Mouse (Mus musculus) liver, embryonic 14.5 days (tissue): Measurements from ENCODE around the gene P3h1. TPM values are rescaled to one million over a fixed set of nuclear protein-coding genes. Genes with fewer than 3 reads are reported as not detected.
"Not testable (repeated sequence)": the region's sequence is repeated elsewhere in the genome, so short reads cannot be mapped to it uniquely, and the experiment has no call there.

ENCODE experiments used
- ATAC-seq: fragments of 200-750 bp; cut with Nextera tagmentation; 2 replicates; pipeline ENCODE4 v1.8.0; 2017; ENCODE audit warnings: moderate number of reproducible peaks, mild to moderate bottlenecking, moderate library complexity; ENCODE audit not compliant: insufficient read depth
- DNase-seq, 3 experiments: peaks; one replicate each; pipeline ENCODE4 v3.0.0-alpha.2; 2012 to 2013; ENCODE audit warnings: low read depth in 3 of 3, low spot score in 3 of 3
- H3K27ac ChIP-seq: fragments of 300-500 bp; sonication (generic); 2 replicates; pipeline ENCODE4 v1.5.1; 2014; ENCODE audit warnings: moderate library complexity, mild to moderate bottlenecking, control low read depth, inconsistent platforms
- H3K27me3 ChIP-seq: fragments of 300-500 bp; sonication (generic); 2 replicates; pipeline ENCODE4 v1.6.1; 2014; ENCODE audit warnings: mild to moderate bottlenecking, low read length, moderate library complexity; ENCODE audit not compliant: control insufficient read depth, insufficient read depth
- H3K36me3 ChIP-seq: fragments of 300-500 bp; sonication (generic); replicated peaks from 2 replicates; pipeline ENCODE4 v1.6.1; 2014; ENCODE audit warnings: low read depth; ENCODE audit not compliant: control insufficient read depth, insufficient read depth
- H3K4me1 ChIP-seq, 2 experiments: fragments of 200-500 bp in 1 of 2; fragments of 300-500 bp in 1 of 2; sonication (generic) in 1 of 2; replicated peaks; 2 replicates each; pipeline ENCODE4 v1.6.1; 2012 to 2014; ENCODE audit warnings: antibody characterized with exemption in 1 of 2, inconsistent platforms in 1 of 2, low read length in 1 of 2; ENCODE audit not compliant: control insufficient read depth in 2 of 2, insufficient read depth in 2 of 2
- H3K4me2 ChIP-seq: fragments of 300-500 bp; sonication (generic); 2 replicates; pipeline ENCODE4 v1.6.1; 2014; ENCODE audit warnings: low read depth, mild to moderate bottlenecking, control low read depth, moderate library complexity
- H3K4me3 ChIP-seq, 2 experiments: fragments of 200-500 bp in 1 of 2; fragments of 300-500 bp in 1 of 2; sonication (generic) in 1 of 2; 2 replicates each; pipeline ENCODE4 v1.5.1; 2012 to 2014; ENCODE audit warnings: low read depth in 2 of 2, low read length in 2 of 2, mild to moderate bottlenecking in 2 of 2, control low read depth in 1 of 2, inconsistent platforms in 1 of 2, moderate library complexity in 1 of 2; ENCODE audit not compliant: insufficient read depth in 1 of 2
- H3K9ac ChIP-seq: fragments of 300-500 bp; sonication (generic); replicated peaks from 2 replicates; pipeline ENCODE4 v1.6.1; 2014; ENCODE audit warnings: mild to moderate bottlenecking, control low read depth, moderate library complexity
- H3K9me3 ChIP-seq: fragments of 300-500 bp; sonication (generic); 2 replicates; pipeline ENCODE4 v1.6.1; 2016; ENCODE audit warnings: low read length, mixed read lengths; ENCODE audit not compliant: control insufficient read depth
- CTCF ChIP-seq: IDR thresholded peaks from 2 replicates; pipeline ENCODE4 v1.5.1; 2016; ENCODE audit warnings: antibody characterized with exemption, low read depth, control low read depth
- EP300 ChIP-seq: IDR thresholded peaks from 2 replicates; pipeline ENCODE4 v1.6.1; 2016; ENCODE audit warnings: antibody characterized with exemption, low read depth
- WGBS: fragments of 180-500 bp; shearing (Covaris S2); extraction: QIAGEN DNeasy Blood & Tissue Kit; methylation state at CpG from one replicate; pipeline ENCODE4 v1.1.7; 2014; ENCODE audit not compliant: insufficient replicate concordance; 5-methylcytosine and 5-hydroxymethylcytosine counted together
- polyA plus RNA-seq, 2 experiments: library from polyadenylated mRNA; depleted of rRNA in 1 of 2; stranded (reverse) in 1 of 2; unstranded in 1 of 2; fragments of >200 nt; fragmentation: Nextera tagmentation in 1 of 2; extraction: Ambion mirVana in 1 of 2; gene quantifications; 2 replicates each; pipeline versions ENCODE4 v1.2.1 to v1.2.3; 2012 to 2014

Gene P3h1
- polyA plus RNA-seq, 2 experiments, result 7.9 to 9.1 TPM

DNA sequence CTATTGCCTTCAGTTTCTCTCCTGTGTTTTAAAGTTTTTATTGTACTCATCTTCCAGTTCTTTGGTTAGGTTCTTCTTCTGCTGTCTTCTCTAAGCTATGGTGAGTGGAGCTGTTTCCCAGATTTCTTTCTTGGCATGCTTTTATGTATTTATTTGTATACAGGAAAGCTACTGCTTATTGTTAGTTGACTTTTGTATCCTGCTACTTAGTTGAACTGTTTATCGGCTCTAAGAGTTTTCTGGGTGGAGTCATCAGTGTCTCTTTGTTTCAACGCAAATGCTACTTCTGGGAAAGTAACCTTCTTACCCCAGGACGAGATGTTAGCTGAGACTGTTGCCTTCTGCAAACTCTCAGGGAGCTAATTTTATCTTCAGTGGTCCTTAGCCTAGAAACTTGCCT lies 30.7 kb downstream of the P3h1 start:
- Histone ChIP-seq H3K27me3 (no peaks in the 10 kb centered on the region), H3K9me3 (no peaks in the 10 kb centered on the region), H3K4me3 (no peak overlapping the region), H3K9ac (no peak overlapping the region), H3K36me3 (no peaks in the 10 kb centered on the region), H3K4me2 (no peak overlapping the region), H3K27ac (no peak overlapping the region), H3K4me1 (no peaks in the 10 kb centered on the region)
- ATAC-seq (no peak), DNase-seq (no peak)
- WGBS, result 50% methylated on average over 3 of the region's 3 CpGs
- TF ChIP-seq CTCF (no peak), EP300 (no peak)

DNA sequence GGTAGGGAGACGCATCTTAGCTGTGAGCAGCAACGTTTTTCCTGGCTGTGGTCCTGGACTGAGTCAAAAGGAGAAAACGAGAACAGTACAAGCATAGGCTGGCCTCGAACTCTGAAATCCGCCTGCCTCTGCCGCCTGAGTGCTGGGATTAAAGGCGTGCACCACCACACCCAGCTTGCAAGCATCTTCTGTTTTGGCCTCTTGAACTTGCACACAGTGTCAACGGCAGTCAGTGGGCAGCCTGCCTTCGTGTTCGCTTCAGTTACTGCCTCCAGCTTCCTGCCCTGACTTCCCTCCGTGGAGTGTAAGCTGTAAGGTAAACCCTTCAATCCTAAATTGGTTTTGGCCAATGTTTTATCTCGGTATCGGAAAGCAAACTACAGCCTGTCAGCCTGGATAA lies 33.9 kb downstream of the P3h1 start:
- H3K4me1 ChIP-seq, result peaks cover 0 to 7% of the 10 kb centered on the region in 2 experiments; a peak in 2 of 4 replicates
- no peaks in the 10 kb centered on the region for H3K9me3 ChIP-seq
- H3K9ac ChIP-seq, result no peak overlapping the region
- TF ChIP-seq EP300 (no peak), CTCF (no peak)
- no peak for ATAC-seq
- no peaks in the 10 kb centered on the region for H3K27me3 ChIP-seq
- no peak for DNase-seq
- no peak overlapping the region for H3K4me2 ChIP-seq
- peaks cover 5% of the 10 kb centered on the region for H3K36me3 ChIP-seq
- WGBS, result 50% methylated on average over 13 of the region's 13 CpGs
- no peak overlapping the region for H3K4me3 ChIP-seq
- H3K27ac ChIP-seq, result no peak overlapping the region

DNA sequence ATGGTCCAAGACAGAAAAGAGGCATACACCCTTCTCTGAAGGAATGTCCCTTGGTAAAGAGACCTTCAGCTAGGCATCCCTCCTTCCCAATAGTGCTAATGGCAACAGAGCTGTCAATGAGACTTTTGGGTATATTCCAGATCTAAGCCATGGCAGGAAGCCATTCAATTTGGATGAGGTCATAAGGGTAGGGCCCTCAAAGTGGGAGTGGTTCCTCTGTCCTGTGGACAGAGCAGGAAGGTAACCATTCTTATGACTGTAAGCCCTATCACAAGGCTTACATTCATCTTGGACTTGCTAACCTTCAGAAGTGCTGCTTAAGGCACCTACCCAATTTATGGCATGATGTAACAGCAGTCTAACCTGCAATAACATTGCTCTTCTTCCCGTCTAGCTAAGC lies 41.9 kb downstream of the P3h1 start:
- no peak for DNase-seq

GRCm38 (mm10) chr4:119275226-119275625 lies 42.5 kb downstream of the P3h1 start:
- ATAC-seq (no peak), DNase-seq (no peak)
- Histone ChIP-seq H3K4me1 (peaks cover 0 to 7% of the 10 kb centered on the region in 2 experiments; a peak in 2 of 4 replicates), H3K36me3 (peaks cover 64% of the 10 kb centered on the region), H3K27ac (peak overlapping the region; percentile 35), H3K4me2 (no peak overlapping the region), H3K9ac (no peak overlapping the region), H3K4me3 (no peak overlapping the region), H3K27me3 (no peaks in the 10 kb centered on the region), H3K9me3 (no peaks in the 10 kb centered on the region)
- no peak for TF ChIP-seq EP300
- TF ChIP-seq CTCF, result no peak
- WGBS, result 17% methylated on average over 2 of the region's 2 CpGs

More for the DNA sequence above, 41.9 kb downstream of the P3h1 start:
- no peaks in the 10 kb centered on the region for H3K9me3 ChIP-seq
- no peaks in the 10 kb centered on the region for H3K27me3 ChIP-seq
- H3K27ac ChIP-seq, result no peak overlapping the region
- TF ChIP-seq CTCF (no peak), EP300 (no peak)
- H3K9ac ChIP-seq, result no peak overlapping the region
- H3K4me1 ChIP-seq, result peaks cover 0 to 7% of the 10 kb centered on the region in 2 experiments; a peak in 2 of 4 replicates
- ATAC-seq, result peak; percentile 25; the same call in 1 of the 2 replicates
- WGBS, result 76% methylated on average over 1 of the region's 1 CpGs
- peaks cover 58% of the 10 kb centered on the region for H3K36me3 ChIP-seq
- no peak overlapping the region for H3K4me3 ChIP-seq
- no peak overlapping the region for H3K4me2 ChIP-seq

DNA sequence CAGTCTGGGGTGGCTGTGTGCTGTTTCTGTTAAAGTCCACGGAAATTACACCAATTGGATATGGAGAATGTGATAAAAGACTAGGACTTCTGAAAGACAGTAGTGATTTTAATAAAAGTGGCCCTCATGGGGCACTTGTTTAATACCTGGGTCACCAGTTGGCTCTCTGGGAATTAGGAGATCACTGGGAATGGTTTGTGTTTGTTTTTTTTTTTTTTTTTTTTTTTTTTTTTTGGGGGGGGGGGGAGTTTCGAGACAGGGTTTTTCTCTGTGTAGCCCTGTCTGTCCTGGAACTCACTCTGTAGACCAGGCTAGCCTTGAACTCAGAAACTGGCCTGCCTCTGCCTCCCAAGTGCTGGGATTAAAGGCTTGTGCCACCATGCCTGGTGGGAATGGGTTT lies 43.0 kb downstream of the P3h1 start:
- no peak overlapping the region for H3K27ac ChIP-seq
- WGBS, result 58% methylated on average over 2 of the region's 2 CpGs
- H3K36me3 ChIP-seq, result peaks cover 65% of the 10 kb centered on the region
- H3K4me1 ChIP-seq, result peaks cover 0 to 6% of the 10 kb centered on the region in 2 experiments; a peak in 2 of 4 replicates
- no peak overlapping the region for H3K4me2 ChIP-seq
- no peak overlapping the region for H3K9ac ChIP-seq
- no peaks in the 10 kb centered on the region for H3K27me3 ChIP-seq
- no peaks in the 10 kb centered on the region for H3K9me3 ChIP-seq
- TF ChIP-seq CTCF (no peak), EP300 (no peak)
- no peak overlapping the region for H3K4me3 ChIP-seq
- ATAC-seq (no peak), DNase-seq (no peak)

DNA sequence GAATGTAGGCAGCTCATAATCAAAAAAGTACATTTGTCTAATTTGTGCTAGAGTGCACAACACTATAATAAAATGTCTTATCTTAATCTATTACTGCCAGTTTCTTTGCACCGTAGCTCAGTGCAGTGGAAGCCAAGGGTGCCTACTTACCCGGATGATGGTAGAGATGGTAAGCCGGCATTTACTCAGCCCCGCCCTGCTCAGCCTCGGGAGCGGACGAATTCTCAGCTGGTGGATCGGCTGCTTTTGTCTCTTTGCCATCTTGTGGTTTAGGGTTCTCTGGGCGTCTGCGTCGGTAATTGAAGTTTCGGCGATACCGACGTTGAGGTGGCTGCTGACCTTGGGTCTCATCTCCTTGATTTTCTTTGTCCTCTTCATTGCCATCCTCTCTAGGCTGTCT lies 46.1 kb downstream of the P3h1 start:
- not testable (repeated sequence) for H3K9ac ChIP-seq

More for the DNA sequence above, 46.1 kb downstream of the P3h1 start:
- 71% methylated on average over 15 of the region's 15 CpGs for WGBS
- not testable (repeated sequence) for H3K4me3 ChIP-seq, H3K4me2 ChIP-seq, H3K9me3 ChIP-seq, ATAC-seq, H3K27ac ChIP-seq, H3K4me1 ChIP-seq, H3K27me3 ChIP-seq, DNase-seq
- peaks cover 77% of the 10 kb centered on the region for H3K36me3 ChIP-seq
